Mouse (Mus musculus): ENCODE data around the gene Rnf150. TPM values are rescaled to one million over a fixed set of nuclear protein-coding genes. Genes with fewer than 3 reads are reported as not detected.

Gene Rnf150
- total and polyA plus RNA-seq, 3 experiments, result 0.13 to 0.50 (median 0.39) TPM

DNA sequence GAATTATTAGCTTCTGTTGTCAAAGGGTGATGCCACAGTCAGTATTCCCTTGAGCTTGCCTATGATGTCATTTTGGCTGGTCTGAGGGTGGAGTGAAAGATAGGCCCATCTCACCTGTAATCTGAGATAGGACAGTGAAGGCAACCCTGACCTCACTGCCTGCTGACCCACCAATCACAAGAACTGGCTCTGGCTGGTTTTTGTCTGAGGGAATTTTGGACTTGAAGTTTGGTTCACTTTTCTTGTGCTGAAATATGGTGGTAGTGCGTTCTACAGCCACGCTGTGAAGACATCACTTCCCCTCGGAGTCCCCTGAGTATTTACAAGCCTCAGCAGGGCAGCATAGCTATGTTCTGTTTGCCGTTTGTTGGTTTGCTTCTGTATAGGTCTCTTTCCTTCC lies 227.3 kb downstream of the Rnf150 start:
- Histone ChIP-seq H3K27me3 (replicated peaks) (no peaks in the 10 kb centered on the region), H3K4me2 (ENCODE audit: insufficient read depth, low read depth, poor library complexity, severe bottlenecking) (0 out of 2 replicates have a peak overlapping the region, but pooled peaks have one; percentile 0), H3K36me3 (replicated peaks in 1 of 2; ENCODE audit: control insufficient read depth in 1 of 2, insufficient read depth in 1 of 2, low read length in 1 of 2) (no peaks in the 10 kb centered on the region), H3K27ac (ENCODE audit: insufficient read depth, low read depth) (no peak overlapping the region), H3K9me3 (replicated peaks; ENCODE audit: low read length) (no peaks in the 10 kb centered on the region), H3K4me1 (ENCODE audit: control insufficient read depth in 1 of 2, insufficient read depth in 2 of 2) (peaks cover 0 to 51% of the 10 kb centered on the region in 2 experiments; a peak in 3 of 4 replicates), H3K79me2 (replicated peaks; ENCODE audit: control insufficient read depth, extremely low read depth, insufficient read depth, poor library complexity, severe bottlenecking) (no peaks in the 10 kb centered on the region), H3K9ac (ENCODE audit: insufficient read depth, low read depth) (no peak overlapping the region), H3K4me3 (replicated peaks in 1 of 3; ENCODE audit: low read depth in 2 of 3, low read length in 2 of 3, poor library complexity in 1 of 3) (no peak overlapping the region)
- in situ Hi-C loops (cut with MboI; ENCODE audit: low pct_ligation_motif_present, low pct_unique_long_range_greater_than_20kb, low sequenced_read_pairs) (loop anchor here (10.0 to 25.0 kb wide), 2 partner anchors 254 to 703 kb away; partner anchors contain the start of gene Mgat4d), dilution Hi-C loops (cut with MboI; ENCODE audit: extremely low pct_ligation_motif_present, extremely low pct_unique_long_range_greater_than_20kb, low sequenced_read_pairs) (no loop called here)
- DNase-seq (ENCODE audit: extremely low read depth), result peak; percentile 71
- no peak for TF ChIP-seq SIN3A (IDR thresholded peaks at IDR 0.05; ENCODE audit: low read length)
- TF ChIP-seq NRF1 (IDR thresholded peaks at IDR 0.05; ENCODE audit: low read depth, low read length), result no peak; the same call in 1 of the 2 replicates
- TF ChIP-seq RCOR1 (conservative IDR thresholded peaks at IDR 0.05; ENCODE audit: low read depth, low read length), result 0 out of 2 replicates have a peak, but pooled peaks have one; percentile 33
- TF ChIP-seq POLR2A (IDR thresholded peaks at IDR 0.05; ENCODE audit: low read depth, low read length), result no peak
- TF ChIP-seq MXI1 (IDR thresholded peaks at IDR 0.05; ENCODE audit: low read depth, low read length), result no peak
- no peak for TF ChIP-seq MEF2A (IDR thresholded peaks at IDR 0.05; ENCODE audit: borderline replicate concordance, low read depth, low read length)
- TF ChIP-seq TBP (conservative IDR thresholded peaks at IDR 0.05; ENCODE audit: low read depth, low read length), result 0 out of 2 replicates have a peak, but pooled peaks have one; percentile 4
- TF ChIP-seq JUND (conservative IDR thresholded peaks at IDR 0.05; ENCODE audit: low read depth, low read length), result no peak; the same call in 1 of the 2 replicates
- TF ChIP-seq SMC3 (IDR thresholded peaks at IDR 0.05; ENCODE audit: low read depth, low read length), result peak; percentile 2; the same call in 1 of the 2 replicates
- TF ChIP-seq ZC3H11A (IDR thresholded peaks at IDR 0.05; ENCODE audit: low read depth, low read length), result no peak
- no peak for TF ChIP-seq ZMIZ1 (IDR thresholded peaks at IDR 0.05; ENCODE audit: low read depth, low read length)
- TF ChIP-seq USF2 (conservative IDR thresholded peaks at IDR 0.05; ENCODE audit: low read depth, low read length), result no peak
- TF ChIP-seq IRF4 (IDR thresholded peaks at IDR 0.05; ENCODE audit: low read depth, low read length), result peak; percentile 22; the same call in 1 of the 2 replicates
- no peak for TF ChIP-seq JUN (IDR thresholded peaks at IDR 0.05; ENCODE audit: insufficient read depth, low read depth, low read length)
- peak; percentile 23; the same call in 1 of the 2 replicates for TF ChIP-seq HCFC1 (IDR thresholded peaks at IDR 0.05; ENCODE audit: low read depth, low read length)
- TF ChIP-seq MAX (IDR thresholded peaks at IDR 0.05; ENCODE audit: low read length), result 0 out of 2 replicates have a peak, but pooled peaks have one; percentile 26
- TF ChIP-seq GABPA (IDR thresholded peaks at IDR 0.05; ENCODE audit: insufficient replicate concordance, low read depth, low read length), result no peak
- TF ChIP-seq CHD2 (IDR thresholded peaks at IDR 0.05; ENCODE audit: low read length), result no peak
- peak; percentile 42; the same call in 1 of the 2 replicates for TF ChIP-seq ETS1 (conservative IDR thresholded peaks at IDR 0.05; ENCODE audit: low read depth, low read length)
- no peak for TF ChIP-seq CHD1 (IDR thresholded peaks at IDR 0.05; ENCODE audit: low read depth, low read length)
- TF ChIP-seq EP300 (IDR thresholded peaks at IDR 0.05; ENCODE audit: low read length), result peak; percentile 41
- TF ChIP-seq UBTF (IDR thresholded peaks at IDR 0.05; ENCODE audit: low read depth, low read length), result no peak

Measured in CH12.LX (cell line).